ENCODE assay signal across 32 mouse cellular contexts in genomic region chr10:12684018-12684417, GRCm38 (mm10).
A peak's percentile ranks its signal among the peaks of the same experiment; 100 is the strongest.
DNase-seq lines count a peak whose midpoint lies in the region; ATAC-seq lines count a peak whose summit lies in the region.
"Had no signal": no experiment of that assay in that cellular context is flagged by ENCODE, and none has a peak within 500 bp of the region (broad histone marks: within the 10 kb centered on the region; RNA-seq: fewer than 3 reads in every experiment).

No protein-coding gene starts in this region.

- no peaks in the 10 kb centered on the region for H3K9me3 ChIP-seq in embryonic facial prominence, embryonic 14.5 days (ENCODE audit: control insufficient read depth, low read length)
- H3K9me3 ChIP-seq in embryonic facial prominence, embryonic 10.5 days, result no peaks in the 10 kb centered on the region
- H3K9me3 ChIP-seq: embryonic facial prominence, embryonic 13.5 days; heart, embryonic 10.5 days; hindbrain, embryonic 12.5 days; intestine, embryonic 15.5 days; limb, embryonic 12.5 days; liver, embryonic 15.5 days had no signal

- no peak overlapping the region for H3K4me2 ChIP-seq in embryonic facial prominence, embryonic 14.5 days (ENCODE audit: low read depth, low read length)
- H3K4me2 ChIP-seq: embryonic facial prominence, embryonic 13.5 days; hindbrain, embryonic 12.5 days; intestine, embryonic 15.5 days; limb, embryonic 12.5 days; liver, embryonic 15.5 days; lung, embryonic 14.5 days had no signal

- no peak overlapping the region for H3K4me3 ChIP-seq in embryonic facial prominence, embryonic 14.5 days (ENCODE audit: low read depth, low read length)
- H3K4me3 ChIP-seq in embryonic facial prominence, embryonic 10.5 days, result no peak overlapping the region
- H3K4me3 ChIP-seq: embryonic facial prominence, embryonic 13.5 days; erythroblast, embryonic 14.5 days; heart, embryonic 10.5 days; hindbrain, embryonic 12.5 days; intestine, embryonic 15.5 days; limb, embryonic 12.5 days; liver, embryonic 15.5 days had no signal

- peak; percentile 14 for DNase-seq in embryonic facial prominence, embryonic 14.5 days (ENCODE audit: low spot score)
- DNase-seq in embryonic facial prominence, embryonic 10.5 days (ENCODE audit: low spot score), result no peak
- peak; percentile 4 to 20 for DNase-seq in left cerebral cortex, adult 9 months (ENCODE audit: low spot score in 2 of 2)
- DNase-seq in left cerebral cortex, postnatal 4 days, result no peak
- DNase-seq in right cerebral cortex, postnatal 10 days (ENCODE audit: low spot score in 2 of 2), result peak; percentile 27 to 66
- no peak for DNase-seq in right cerebral cortex, postnatal 4 days
- DNase-seq in adrenal gland, postnatal 10 days, result no peak
- no peak for DNase-seq in layer of hippocampus, adult 9-10 months (ENCODE audit: low spot score)
- DNase-seq: adrenal gland, adult 2 months; cerebellum, adult 11-12 months; cerebellum, adult 9-11 months; embryo, embryonic 11 days; gastrocnemius, postnatal 14 days; heart, postnatal 36 days; kidney, adult 2 months; kidney, postnatal 4 days; lung, embryonic 14.5 days; lung, postnatal 14 days; spleen, adult 18-20 months; thymus, adult 2 months; thymus, postnatal 36 days had no signal

- H3K27me3 ChIP-seq in embryonic facial prominence, embryonic 14.5 days (replicated peaks; ENCODE audit: control insufficient read depth, insufficient read depth, low read length), result no peaks in the 10 kb centered on the region
- H3K27me3 ChIP-seq in embryonic facial prominence, embryonic 10.5 days (replicated peaks; ENCODE audit: low read depth, poor library complexity, severe bottlenecking), result no peaks in the 10 kb centered on the region
- H3K27me3 ChIP-seq: CH12.LX; embryonic facial prominence, embryonic 13.5 days; hindbrain, embryonic 12.5 days; intestine, embryonic 15.5 days; limb, embryonic 12.5 days; liver, embryonic 15.5 days had no signal

- intact Hi-C loops in left cerebral cortex, postnatal 4 days (cut with DNase I), result no loop called here

- H3K4me1 ChIP-seq in embryonic facial prominence, embryonic 14.5 days (ENCODE audit: control insufficient read depth, insufficient read depth, low read length), result no peaks in the 10 kb centered on the region
- no peaks in the 10 kb centered on the region for H3K4me1 ChIP-seq in embryonic facial prominence, embryonic 10.5 days
- H3K4me1 ChIP-seq: embryonic facial prominence, embryonic 13.5 days; heart, embryonic 10.5 days; hindbrain, embryonic 12.5 days; intestine, embryonic 15.5 days; limb, embryonic 12.5 days; liver, embryonic 15.5 days had no signal

- WGBS in embryonic facial prominence, embryonic 14.5 days, result 80% methylated on average over 3 of the region's 3 CpGs
- 86% methylated on average over 3 of the region's 3 CpGs for WGBS in embryonic facial prominence, embryonic 10.5 days

- H3K9ac ChIP-seq in embryonic facial prominence, embryonic 14.5 days (ENCODE audit: low read depth, low read length), result no peak overlapping the region
- H3K9ac ChIP-seq: embryonic facial prominence, embryonic 13.5 days; hindbrain, embryonic 12.5 days; intestine, embryonic 15.5 days; limb, embryonic 12.5 days; liver, embryonic 15.5 days; lung, embryonic 14.5 days had no signal

- ATAC-seq in embryonic facial prominence, embryonic 14.5 days (ENCODE audit: low read depth), result no peak
- ATAC-seq: activated CD4-positive, CD25-positive, alpha-beta regulatory T cell, adult 4 months; hindbrain, postnatal 0 days; intestine, embryonic 15.5 days had no signal

- H3K27ac ChIP-seq in embryonic facial prominence, embryonic 14.5 days (replicated peaks; ENCODE audit: low read depth, low read length), result no peak overlapping the region
- no peak overlapping the region for H3K27ac ChIP-seq in embryonic facial prominence, embryonic 10.5 days (replicated peaks)
- H3K27ac ChIP-seq: embryonic facial prominence, embryonic 13.5 days; heart, embryonic 10.5 days; hindbrain, embryonic 12.5 days; hindbrain, postnatal 0 days; intestine, embryonic 15.5 days; kidney, postnatal 0 days; limb, embryonic 12.5 days; liver, embryonic 15.5 days had no signal

- peaks cover 63% of the 10 kb centered on the region for H3K36me3 ChIP-seq in embryonic facial prominence, embryonic 14.5 days (ENCODE audit: control insufficient read depth, insufficient read depth, low read length)
- H3K36me3 ChIP-seq in embryonic facial prominence, embryonic 10.5 days (replicated peaks), result peaks cover 72% of the 10 kb centered on the region

Comparison
In these comparisons a context has a peak if more than half of its experiments do, and no peak if none do; other contexts are left out.
1. DNase-seq: peak in embryonic facial prominence, embryonic 14.5 days (single experiment), left cerebral cortex, adult 9 months (2 of 2) and right cerebral cortex, postnatal 10 days (2 of 2); none in embryonic facial prominence, embryonic 10.5 days (single experiment), left cerebral cortex, postnatal 4 days (single experiment), right cerebral cortex, postnatal 4 days (single experiment), adrenal gland, postnatal 10 days (single experiment) and layer of hippocampus, adult 9-10 months (single experiment).